Mouse (Mus musculus) limb, embryonic 13.5 days (tissue): ENCODE data around the gene Trpv6. TPM values are rescaled to one million over a fixed set of nuclear protein-coding genes. Genes with fewer than 3 reads are reported as not detected.

Experiments
- ATAC-seq: fragments of 200-750 bp; cut with Nextera tagmentation; 2 replicates; pipeline ENCODE4 v1.8.0; 2017; ENCODE audit warnings: low read depth, moderate number of reproducible peaks, moderate TSS enrichment; ENCODE audit not compliant: low FRiP score
- H3K27ac ChIP-seq: fragments of 300-500 bp; sonication (generic); 2 replicates; pipeline ENCODE4 v1.5.1; 2015; ENCODE audit warnings: inconsistent platforms, mild to moderate bottlenecking, moderate library complexity
- H3K27me3 ChIP-seq: fragments of 300-500 bp; sonication (generic); 2 replicates; pipeline ENCODE4 v1.6.1; 2015; ENCODE audit warnings: mild to moderate bottlenecking, inconsistent platforms
- H3K36me3 ChIP-seq: fragments of 300-500 bp; sonication (generic); 2 replicates; pipeline ENCODE4 v1.6.1; 2015; ENCODE audit warnings: inconsistent platforms, mild to moderate bottlenecking, moderate library complexity
- H3K4me1 ChIP-seq: fragments of 300-500 bp; sonication (generic); 2 replicates; pipeline ENCODE4 v1.6.1; 2015; ENCODE audit warnings: inconsistent platforms
- H3K4me2 ChIP-seq: fragments of 300-500 bp; sonication (generic); replicated peaks from 2 replicates; pipeline ENCODE4 v1.6.1; 2015; ENCODE audit warnings: inconsistent platforms, mild to moderate bottlenecking, moderate library complexity
- H3K4me3 ChIP-seq: fragments of 300-500 bp; sonication (generic); 2 replicates; pipeline ENCODE4 v1.5.1; 2015; ENCODE audit warnings: moderate library complexity, mild to moderate bottlenecking, inconsistent platforms
- H3K9ac ChIP-seq: fragments of 300-500 bp; sonication (generic); 2 replicates; pipeline ENCODE4 v1.6.1; 2015; ENCODE audit warnings: mild to moderate bottlenecking, inconsistent platforms
- H3K9me3 ChIP-seq: fragments of 300-500 bp; sonication (generic); 2 replicates; pipeline ENCODE4 v1.6.1; 2016; ENCODE audit warnings: inconsistent platforms
- WGBS: fragments of 180-500 bp; shearing (Covaris S2); methylation state at CpG from one replicate; pipeline ENCODE4 v1.1.7; 2015; 5-methylcytosine and 5-hydroxymethylcytosine counted together
- polyA plus RNA-seq: library from polyadenylated mRNA; unstranded; fragments of >200 nt; fragmentation: Nextera tagmentation; extraction: Ambion mirVana; gene quantifications from 2 replicates; pipeline ENCODE4 v1.2.1, GENCODE M21; 2015

Gene Trpv6
- polyA plus RNA-seq, 1 experiment from 2014 or later = 0.66 TPM

DNA sequence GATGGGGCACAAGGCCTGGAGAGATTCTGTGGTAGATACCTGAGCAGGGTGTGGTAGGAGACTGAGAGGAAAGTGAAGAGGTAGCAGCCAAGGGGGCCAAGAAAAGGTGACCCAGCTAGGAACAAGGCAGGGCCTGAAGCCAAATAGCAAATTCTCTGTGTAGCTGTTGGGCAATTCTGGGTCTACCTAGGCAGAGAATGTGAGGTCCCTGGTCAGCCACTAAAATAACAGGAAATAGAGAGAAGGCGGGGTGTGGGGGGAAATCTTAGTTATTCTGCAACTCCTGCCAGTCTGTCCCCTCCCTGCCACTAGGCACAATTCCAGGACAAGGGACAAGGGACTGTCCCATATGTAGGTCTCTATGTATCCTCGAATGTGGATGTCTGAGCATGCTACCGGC is 7.0 kb upstream of the Trpv6 start:
- no peaks in the 10 kb centered on the region for H3K27me3 ChIP-seq
- no peaks in the 10 kb centered on the region for H3K9me3 ChIP-seq
- H3K4me3 ChIP-seq = no peak overlapping the region
- WGBS = 89% methylated on average over 3 of the region's 3 CpGs
- H3K9ac ChIP-seq = no peak overlapping the region
- H3K4me2 ChIP-seq = no peak overlapping the region
- H3K27ac ChIP-seq = no peak overlapping the region
- no peaks in the 10 kb centered on the region for H3K4me1 ChIP-seq
- no peaks in the 10 kb centered on the region for H3K36me3 ChIP-seq
- ATAC-seq = no peak

- Histone ChIP-seq H3K4me2 (no peak overlapping the region), H3K36me3 (no peaks in the 10 kb centered on the region), H3K27ac (no peak overlapping the region), H3K27me3 (no peaks in the 10 kb centered on the region), H3K9me3 (no peaks in the 10 kb centered on the region), H3K4me1 (no peaks in the 10 kb centered on the region), H3K9ac (no peak overlapping the region), H3K4me3 (no peak overlapping the region)
- 77% methylated on average over 4 of the region's 4 CpGs for WGBS
- no peak for ATAC-seq
These were observed 6.6 kb upstream of the Trpv6 start for GRCm38 (mm10) chr6:41642765-41643164.

GRCm38 (mm10) chr6:41641173-41641866 is 5.1 kb upstream of the Trpv6 start:
- Histone ChIP-seq H3K9ac (no peak overlapping the region), H3K4me3 (no peak overlapping the region), H3K36me3 (no peaks in the 10 kb centered on the region), H3K4me1 (no peaks in the 10 kb centered on the region), H3K9me3 (no peaks in the 10 kb centered on the region), H3K4me2 (no peak overlapping the region), H3K27me3 (no peaks in the 10 kb centered on the region), H3K27ac (no peak overlapping the region)
- 84% methylated on average over 6 of the region's 6 CpGs for WGBS
- no peak for ATAC-seq

DNA sequence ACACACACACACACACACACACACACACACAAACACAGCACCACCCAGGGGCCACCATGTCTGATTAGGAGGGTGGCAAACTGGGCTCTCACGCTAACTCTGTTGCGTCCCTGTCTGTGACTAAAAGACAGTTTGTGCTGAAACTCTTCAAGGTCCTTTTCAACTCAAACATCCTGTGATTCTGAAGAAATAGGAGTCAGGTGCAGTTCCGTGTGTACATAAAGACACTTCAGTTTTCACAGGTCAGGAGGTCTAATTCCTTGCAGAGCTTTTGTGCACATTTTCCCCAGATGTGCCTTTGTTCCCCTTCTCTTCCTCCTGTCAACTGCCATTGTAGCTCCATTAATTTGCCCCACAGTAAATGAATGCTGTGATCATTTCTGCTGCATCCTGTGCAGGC is 4.2 kb upstream of the Trpv6 start:
- H3K9me3 ChIP-seq = no peaks in the 10 kb centered on the region
- ATAC-seq = no peak
- no peaks in the 10 kb centered on the region for H3K4me1 ChIP-seq
- no peaks in the 10 kb centered on the region for H3K27me3 ChIP-seq
- no peak overlapping the region for H3K4me3 ChIP-seq
- 61% methylated on average over 3 of the region's 3 CpGs for WGBS
- H3K27ac ChIP-seq = no peak overlapping the region
- H3K4me2 ChIP-seq = no peak overlapping the region
- H3K36me3 ChIP-seq = no peaks in the 10 kb centered on the region
- no peak overlapping the region for H3K9ac ChIP-seq

GRCm38 (mm10) chr6:41637927-41638506 is 1.8 kb upstream of the Trpv6 start:
- Histone ChIP-seq H3K4me3 (no peak overlapping the region), H3K4me2 (no peak overlapping the region), H3K4me1 (no peaks in the 10 kb centered on the region), H3K27ac (no peak overlapping the region), H3K9me3 (no peaks in the 10 kb centered on the region), H3K9ac (no peak overlapping the region), H3K36me3 (no peaks in the 10 kb centered on the region), H3K27me3 (no peaks in the 10 kb centered on the region)
- ATAC-seq = no peak
- 78% methylated on average over 6 of the region's 6 CpGs for WGBS

GRCm38 (mm10) chr6:41637393-41637792 is 1.2 kb upstream of the Trpv6 start:
- Histone ChIP-seq H3K9me3 (no peaks in the 10 kb centered on the region), H3K4me3 (no peak overlapping the region), H3K27ac (no peak overlapping the region), H3K4me1 (no peaks in the 10 kb centered on the region), H3K9ac (no peak overlapping the region), H3K27me3 (no peaks in the 10 kb centered on the region), H3K36me3 (no peaks in the 10 kb centered on the region), H3K4me2 (no peak overlapping the region)
- 29% methylated on average over 1 of the region's 1 CpGs for WGBS
- no peak for ATAC-seq

DNA sequence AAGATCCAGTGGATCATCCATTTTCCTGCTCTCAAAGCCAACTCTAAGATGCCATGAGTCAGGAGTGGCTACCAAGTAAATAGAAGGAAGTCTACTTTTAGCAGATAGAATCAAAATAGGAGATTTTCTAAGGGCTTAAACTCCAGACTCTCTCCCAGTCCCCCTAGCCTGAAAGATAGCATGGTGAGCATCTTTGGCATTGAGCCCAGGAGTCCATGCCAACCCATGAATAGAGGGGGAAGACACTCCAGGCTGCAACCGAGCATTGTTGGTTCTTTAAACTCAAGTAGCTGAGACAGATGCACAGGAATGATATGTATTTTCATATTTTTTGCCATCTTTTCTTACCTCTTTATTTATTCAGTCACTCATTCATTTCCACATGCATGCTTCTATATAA is 994 bp downstream of the Trpv6 start:
- no peak overlapping the region for H3K9ac ChIP-seq
- no peak overlapping the region for H3K4me2 ChIP-seq
- ATAC-seq = no peak
- H3K27me3 ChIP-seq = no peaks in the 10 kb centered on the region
- H3K4me3 ChIP-seq = no peak overlapping the region
- WGBS = 66% methylated on average over 1 of the region's 1 CpGs
- no peak overlapping the region for H3K27ac ChIP-seq
- no peaks in the 10 kb centered on the region for H3K36me3 ChIP-seq
- H3K9me3 ChIP-seq = no peaks in the 10 kb centered on the region
- H3K4me1 ChIP-seq = no peaks in the 10 kb centered on the region

DNA sequence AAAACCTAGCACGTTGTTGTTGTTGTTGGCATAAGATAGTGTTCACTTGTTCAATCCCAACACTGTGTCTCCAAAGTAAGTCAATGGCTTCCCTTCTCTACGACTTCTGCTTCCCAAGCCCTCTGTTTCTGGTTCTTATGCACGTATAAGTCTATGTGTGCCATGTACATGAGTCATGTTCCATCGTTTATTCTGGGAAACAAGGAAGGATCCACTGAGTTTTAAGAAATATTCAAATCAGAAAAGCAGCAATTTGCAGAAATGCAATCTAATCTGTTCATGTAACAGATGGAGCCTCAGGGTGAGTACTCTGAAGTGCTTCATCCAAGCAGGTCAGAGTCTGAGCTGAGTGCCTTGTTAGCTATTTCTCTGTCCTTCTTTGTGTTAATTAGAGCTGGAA is 4.7 kb downstream of the Trpv6 start:
- Histone ChIP-seq H3K36me3 (no peaks in the 10 kb centered on the region), H3K9me3 (no peaks in the 10 kb centered on the region), H3K4me3 (no peak overlapping the region), H3K27ac (no peak overlapping the region), H3K4me2 (no peak overlapping the region), H3K27me3 (no peaks in the 10 kb centered on the region), H3K9ac (no peak overlapping the region), H3K4me1 (no peaks in the 10 kb centered on the region)
- 82% methylated on average over 4 of the region's 4 CpGs for WGBS
- no peak for ATAC-seq

DNA sequence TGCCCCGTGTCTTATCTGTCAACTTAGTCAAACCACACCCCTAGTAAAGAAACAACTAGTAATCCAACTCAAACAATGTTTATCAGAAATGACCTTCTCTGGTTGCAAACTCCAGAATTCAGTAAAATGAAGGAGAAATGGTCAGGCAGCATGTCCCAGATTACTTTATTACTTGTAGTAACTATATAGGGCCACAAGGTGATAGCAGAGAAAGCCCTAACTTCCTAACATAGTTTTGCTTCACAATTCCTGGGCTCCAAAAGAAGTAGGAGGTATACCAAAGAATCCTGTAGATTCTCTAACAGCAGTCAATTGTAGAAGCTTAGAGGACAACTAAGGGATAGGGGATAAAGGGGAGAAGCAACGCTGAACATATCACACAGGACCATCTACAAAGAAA is 5.4 kb downstream of the Trpv6 start:
- no peak for ATAC-seq
- H3K27me3 ChIP-seq = no peaks in the 10 kb centered on the region
- no peaks in the 10 kb centered on the region for H3K9me3 ChIP-seq
- H3K4me2 ChIP-seq = no peak overlapping the region
- no peak overlapping the region for H3K9ac ChIP-seq
- H3K4me1 ChIP-seq = no peaks in the 10 kb centered on the region
- H3K36me3 ChIP-seq = no peaks in the 10 kb centered on the region
- H3K27ac ChIP-seq = no peak overlapping the region
- H3K4me3 ChIP-seq = no peak overlapping the region
- 81% methylated on average over 2 of the region's 2 CpGs for WGBS

GRCm38 (mm10) chr6:41628180-41628579 is 8.0 kb downstream of the Trpv6 start:
- 76% methylated on average over 1 of the region's 1 CpGs for WGBS

DNA sequence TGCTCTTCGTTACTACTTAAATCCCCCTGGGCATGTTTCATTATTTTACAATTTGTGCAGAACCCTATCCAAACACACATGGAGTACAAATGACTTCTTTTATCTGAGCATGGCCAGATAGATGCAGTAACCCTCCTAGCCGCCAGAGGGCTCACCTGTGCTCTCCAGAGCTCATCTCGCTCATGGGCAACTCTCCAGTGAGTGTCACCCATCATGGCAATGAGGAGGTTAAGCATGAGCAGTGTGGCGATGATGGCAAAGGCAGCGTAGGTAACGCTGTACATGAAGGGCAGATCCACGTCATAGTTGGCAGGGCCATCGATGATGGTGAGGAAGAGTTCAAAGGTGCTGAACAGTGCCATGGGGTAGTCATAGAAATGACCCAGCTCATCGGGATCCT is 13.5 kb downstream of the Trpv6 start:
- WGBS = 68% methylated on average over 9 of the region's 9 CpGs

More at GRCm38 (mm10) chr6:41628180-41628579, 8.0 kb downstream of the Trpv6 start:
- Histone ChIP-seq H3K9me3 (no peaks in the 10 kb centered on the region), H3K9ac (no peak overlapping the region), H3K4me3 (no peak overlapping the region), H3K27ac (no peak overlapping the region), H3K4me2 (no peak overlapping the region), H3K36me3 (no peaks in the 10 kb centered on the region), H3K27me3 (no peaks in the 10 kb centered on the region), H3K4me1 (no peaks in the 10 kb centered on the region)
- no peak for ATAC-seq

DNA sequence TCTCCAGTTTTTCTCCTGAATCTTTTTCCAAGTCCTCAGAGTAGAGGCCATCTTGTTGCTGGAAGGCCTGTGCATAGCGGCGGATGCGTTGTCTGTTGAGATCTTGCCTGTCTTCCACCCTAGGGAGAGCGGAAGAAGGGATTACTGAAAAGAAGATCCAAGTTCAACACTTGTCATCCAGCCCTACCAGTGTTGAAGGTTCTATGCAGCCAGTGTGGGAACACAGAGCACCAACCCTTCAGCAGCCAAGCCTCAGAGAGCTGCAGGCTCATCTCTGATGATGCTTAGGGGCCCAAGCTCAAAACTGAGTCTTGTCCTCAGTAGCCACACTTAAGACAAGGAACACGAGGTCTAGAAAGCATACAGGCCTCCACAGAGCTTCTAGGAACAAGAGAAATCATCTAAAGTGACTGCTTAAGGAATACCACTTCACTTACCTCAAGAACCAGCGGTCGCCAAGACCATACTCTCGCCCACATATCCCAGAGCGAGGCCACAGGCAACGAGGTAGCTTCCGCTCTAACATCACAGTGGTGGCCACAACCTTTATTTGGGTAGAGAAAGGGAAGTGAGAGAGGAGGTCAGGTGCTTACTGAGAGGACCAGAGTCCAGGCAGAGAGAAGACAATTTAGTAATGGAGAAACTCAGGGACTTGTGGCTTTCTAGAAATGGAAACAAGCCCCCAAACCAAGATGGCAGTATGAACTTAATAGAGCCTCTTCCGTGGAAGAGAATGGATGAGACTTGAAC is 14.8 kb downstream of the Trpv6 start:
- ATAC-seq = no peak
- H3K27ac ChIP-seq = no peak overlapping the region
- H3K9ac ChIP-seq = no peak overlapping the region
- no peaks in the 10 kb centered on the region for H3K27me3 ChIP-seq
- H3K36me3 ChIP-seq = peaks cover 18% of the 10 kb centered on the region
- H3K4me1 ChIP-seq = no peaks in the 10 kb centered on the region
- H3K9me3 ChIP-seq = no peaks in the 10 kb centered on the region
- H3K4me3 ChIP-seq = no peak overlapping the region
- no peak overlapping the region for H3K4me2 ChIP-seq
- 93% methylated on average over 12 of the region's 12 CpGs for WGBS

More for the DNA sequence above, 13.5 kb downstream of the Trpv6 start:
- no peaks in the 10 kb centered on the region for H3K9me3 ChIP-seq
- no peak for ATAC-seq
- H3K36me3 ChIP-seq = peaks cover 14% of the 10 kb centered on the region
- no peak overlapping the region for H3K27ac ChIP-seq
- no peaks in the 10 kb centered on the region for H3K4me1 ChIP-seq
- H3K9ac ChIP-seq = no peak overlapping the region
- no peak overlapping the region for H3K4me3 ChIP-seq
- H3K27me3 ChIP-seq = no peaks in the 10 kb centered on the region
- H3K4me2 ChIP-seq = no peak overlapping the region
